Mouse (Mus musculus) CH12F3 (cell line): Measurements from ENCODE around the gene Vgf.

Source experiments
- in situ Hi-C: fragments of 300-500 bp; cut with MboI; formaldehyde crosslinking; loops from 2 replicates; pipeline ENCODE4 v1.14.3; 2020; ENCODE audit warnings: low sequenced_read_pairs

Gene Vgf

GRCm38 (mm10) chr5:137026092-137026491 is at the start of gene Vgf:
Gene Vgf, plus strand, starts transcription at chr5:137026392.
- in situ Hi-C loops, result no loop called here

GRCm38 (mm10) chr5:136977769-136978168 is 48.4 kb upstream of the Vgf start:
- in situ Hi-C loops, result no loop called here

GRCm38 (mm10) chr5:136979762-136980161 is 46.4 kb upstream of the Vgf start:
- in situ Hi-C loops, result no loop called here

- in situ Hi-C loops, result no loop called here
These were observed 45.2 kb upstream of the Vgf start for GRCm38 (mm10) chr5:136980974-136981373.

GRCm38 (mm10) chr5:136982338-136982930 is 43.8 kb upstream of the Vgf start:
- in situ Hi-C loops, result no loop called here

- in situ Hi-C loops, result no loop called here
These were observed 41.4 kb upstream of the Vgf start for GRCm38 (mm10) chr5:136984828-136985227.

GRCm38 (mm10) chr5:136986695-136987137 is 39.5 kb upstream of the Vgf start, which contains the start of gene Plod3:
Gene Plod3, plus strand, starts transcription at chr5:136987019.
- in situ Hi-C loops, result no loop called here

GRCm38 (mm10) chr5:136987138-136987933 is 38.9 kb upstream of the Vgf start:
- in situ Hi-C loops, result no loop called here

GRCm38 (mm10) chr5:136987934-136988271 is 38.3 kb upstream of the Vgf start, which contains the start of gene Znhit1:
Gene Znhit1, minus strand, starts transcription at chr5:136988021.
- in situ Hi-C loops, result no loop called here

- in situ Hi-C loops, result no loop called here
These were observed 37.8 kb upstream of the Vgf start for GRCm38 (mm10) chr5:136988420-136988819.

GRCm38 (mm10) chr5:136989801-136990200 is 36.4 kb upstream of the Vgf start:
- in situ Hi-C loops, result no loop called here

- in situ Hi-C loops, result no loop called here
These were observed 26.7 kb upstream of the Vgf start for GRCm38 (mm10) chr5:136999449-136999848.

GRCm38 (mm10) chr5:137000612-137001011 is 25.6 kb upstream of the Vgf start:
- in situ Hi-C loops, result no loop called here

GRCm38 (mm10) chr5:137007276-137007675 is 18.9 kb upstream of the Vgf start:
- in situ Hi-C loops, result no loop called here

GRCm38 (mm10) chr5:137009988-137010387 is 16.2 kb upstream of the Vgf start:
- in situ Hi-C loops, result no loop called here

GRCm38 (mm10) chr5:137012401-137012950 is 13.7 kb upstream of the Vgf start:
- in situ Hi-C loops, result no loop called here

GRCm38 (mm10) chr5:137015913-137016312 is 10.3 kb upstream of the Vgf start:
- in situ Hi-C loops, result no loop called here

GRCm38 (mm10) chr5:137024318-137024717 is 1.9 kb upstream of the Vgf start:
- in situ Hi-C loops, result no loop called here

GRCm38 (mm10) chr5:137025132-137025531 is 1.1 kb upstream of the Vgf start:
- in situ Hi-C loops, result no loop called here

GRCm38 (mm10) chr5:137028561-137029272 is 2.5 kb downstream of the Vgf start:
- in situ Hi-C loops, result no loop called here

GRCm38 (mm10) chr5:137029273-137029585 is 3.0 kb downstream of the Vgf start:
- in situ Hi-C loops, result no loop called here
